Mouse (Mus musculus) embryo, embryonic 10.5 days (tissue): ENCODE results near the gene Slc20a1.
A peak's percentile ranks its signal among the peaks of the same experiment; 100 is the strongest.

Experiments used
- DNase-seq: peaks from one replicate; pipeline ENCODE4 v3.0.0-alpha.2; 2015; ENCODE audit warnings: low spot score

The Slc20a1 gene

DNA sequence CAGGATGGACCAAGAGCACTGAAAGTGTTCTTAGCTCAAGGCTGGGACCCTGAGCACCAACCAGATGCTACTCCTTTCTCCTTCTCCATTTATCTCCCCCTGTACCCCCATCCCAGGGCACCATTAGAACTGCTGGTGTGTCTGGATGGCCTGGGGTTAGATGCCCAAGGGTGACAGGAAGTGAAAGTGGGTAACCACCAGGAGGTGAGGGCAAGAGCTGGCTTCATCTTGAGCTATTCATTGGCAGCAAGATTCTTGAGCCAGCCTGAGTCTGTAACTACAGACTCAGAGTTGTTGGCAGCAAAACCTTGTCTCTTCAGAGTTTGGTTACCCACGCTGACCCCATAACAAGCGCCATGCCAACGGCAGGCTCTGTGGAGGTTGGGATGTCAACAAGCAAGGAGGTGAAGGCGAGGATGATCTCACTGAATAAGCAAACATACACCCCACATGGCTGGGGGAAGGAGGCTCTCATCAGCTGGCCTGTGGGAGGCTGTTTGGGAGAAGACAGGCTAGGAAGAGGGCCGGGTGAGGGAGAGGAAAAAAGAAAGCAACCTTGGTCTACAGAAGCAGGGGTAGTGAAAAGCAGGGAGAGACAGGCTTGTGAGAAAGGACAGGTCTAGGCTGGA, 12.2 kb upstream of the Slc20a1 start:
- DNase-seq, result no peak

- DNase-seq, result no peak
Observed at GRCm38 (mm10) chr2:129192392-129193150, 6.0 kb upstream of the Slc20a1 start.

GRCm38 (mm10) chr2:129196317-129196716, 2.2 kb upstream of the Slc20a1 start:
- DNase-seq, result no peak

GRCm38 (mm10) chr2:129197197-129197596, 1.4 kb upstream of the Slc20a1 start:
- no peak for DNase-seq

GRCm38 (mm10) chr2:129197843-129198435, 625 bp upstream of the Slc20a1 start:
- DNase-seq, result peak; percentile 60

DNA sequence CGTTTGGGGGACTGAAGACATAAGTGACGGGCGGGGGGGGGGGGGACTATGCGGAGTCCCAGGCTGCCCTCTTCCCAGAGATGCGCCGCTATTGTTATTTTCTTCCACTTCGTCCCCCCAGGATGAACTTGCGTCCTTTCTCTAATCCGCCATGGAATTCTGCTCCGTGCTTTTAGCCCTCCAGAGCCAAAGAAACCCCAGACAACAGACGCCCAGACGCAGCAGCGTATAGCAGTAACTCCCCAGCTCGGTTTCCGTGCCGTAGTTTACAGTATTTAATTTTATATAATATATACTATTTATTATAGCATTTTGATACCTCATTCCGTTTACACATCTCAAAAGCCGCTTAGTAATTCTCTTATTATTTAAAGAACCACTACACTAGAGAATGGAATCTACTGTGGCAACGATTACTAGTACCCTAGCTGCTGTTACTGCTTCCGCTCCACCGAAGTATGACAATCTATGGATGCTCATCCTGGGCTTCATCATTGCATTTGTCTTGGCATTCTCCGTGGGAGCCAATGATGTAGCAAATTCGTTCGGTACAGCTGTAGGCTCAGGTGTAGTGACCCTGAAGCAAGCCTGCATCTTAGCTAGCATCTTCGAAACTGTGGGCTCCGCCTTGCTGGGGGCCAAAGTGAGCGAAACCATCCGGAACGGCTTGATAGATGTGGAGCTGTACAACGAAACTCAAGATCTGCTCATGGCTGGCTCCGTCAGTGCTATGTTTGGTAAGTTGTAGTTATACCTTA, 943 bp downstream of the Slc20a1 start:
- DNase-seq, result peak; percentile 54

- no peak for DNase-seq
Observed at GRCm38 (mm10) chr2:129205000-129205399, 6.4 kb downstream of the Slc20a1 start.

DNA sequence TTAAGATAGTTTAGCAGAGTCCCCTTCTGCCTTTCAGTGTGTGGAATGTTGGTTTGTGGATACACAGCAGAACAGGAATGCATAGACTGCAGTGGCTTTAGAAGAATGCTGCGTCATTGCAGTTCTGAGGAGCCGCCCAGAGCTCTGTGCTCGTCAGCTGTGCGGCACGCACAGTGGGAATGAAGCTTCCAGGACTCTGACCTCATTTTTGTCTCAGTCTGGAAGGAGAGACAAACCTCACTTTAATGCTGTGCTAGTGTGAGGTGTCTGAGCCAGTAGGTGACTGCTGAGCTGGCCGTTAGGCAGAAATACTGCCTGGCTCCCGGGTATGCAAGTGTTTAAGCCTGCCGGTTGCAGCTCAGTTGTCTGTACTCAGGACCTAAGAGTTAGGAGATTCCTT, 8.3 kb downstream of the Slc20a1 start:
- no peak for DNase-seq

DNA sequence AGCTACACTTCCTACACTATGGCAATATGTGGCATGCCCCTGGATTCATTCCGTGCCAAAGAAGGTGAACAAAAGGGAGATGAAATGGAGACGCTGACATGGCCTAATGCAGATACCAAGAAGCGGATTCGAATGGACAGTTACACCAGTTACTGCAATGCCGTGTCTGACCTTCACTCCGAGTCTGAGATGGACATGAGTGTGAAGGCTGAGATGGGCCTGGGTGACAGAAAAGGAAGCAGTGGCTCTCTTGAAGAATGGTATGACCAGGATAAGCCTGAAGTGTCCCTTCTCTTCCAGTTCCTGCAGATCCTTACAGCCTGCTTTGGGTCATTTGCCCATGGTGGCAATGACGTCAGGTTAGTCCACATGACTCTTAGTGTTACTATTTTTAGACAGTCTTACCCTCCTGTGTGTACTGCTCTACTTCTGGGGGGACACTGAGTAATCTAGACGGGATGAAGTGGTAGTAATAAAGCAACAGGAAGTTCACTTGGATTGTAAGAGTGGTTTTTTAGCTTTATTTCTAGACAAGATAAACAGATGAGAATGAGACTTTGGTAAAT, 9.7 kb downstream of the Slc20a1 start:
- DNase-seq, result no peak

- DNase-seq, result no peak
Observed at GRCm38 (mm10) chr2:129210089-129210749, 11.7 kb downstream of the Slc20a1 start.

- no peak for DNase-seq
Observed at GRCm38 (mm10) chr2:129211255-129211654, 12.7 kb downstream of the Slc20a1 start.

GRCm38 (mm10) chr2:129211957-129212356, 13.4 kb downstream of the Slc20a1 start:
- no peak for DNase-seq

DNA sequence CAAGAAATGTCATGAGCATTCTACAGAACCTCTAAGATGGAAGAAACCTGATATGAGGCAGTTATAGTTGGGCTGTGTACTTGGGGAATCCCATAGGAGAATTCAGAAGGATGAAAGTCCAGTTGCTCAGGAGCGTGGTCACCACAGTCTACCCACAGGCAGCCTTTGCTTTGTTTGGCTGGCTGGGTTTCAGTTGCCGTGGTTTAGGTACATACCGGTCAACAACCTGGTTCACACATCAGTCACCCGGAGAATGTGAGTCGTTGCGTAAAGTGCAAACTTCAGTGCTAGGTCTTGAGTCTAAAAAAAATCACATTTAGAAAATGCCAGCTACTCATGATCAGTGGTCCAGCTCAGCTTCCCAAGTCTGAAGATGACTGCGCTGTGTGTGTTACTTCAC, 14.0 kb downstream of the Slc20a1 start:
- no peak for DNase-seq

DNA sequence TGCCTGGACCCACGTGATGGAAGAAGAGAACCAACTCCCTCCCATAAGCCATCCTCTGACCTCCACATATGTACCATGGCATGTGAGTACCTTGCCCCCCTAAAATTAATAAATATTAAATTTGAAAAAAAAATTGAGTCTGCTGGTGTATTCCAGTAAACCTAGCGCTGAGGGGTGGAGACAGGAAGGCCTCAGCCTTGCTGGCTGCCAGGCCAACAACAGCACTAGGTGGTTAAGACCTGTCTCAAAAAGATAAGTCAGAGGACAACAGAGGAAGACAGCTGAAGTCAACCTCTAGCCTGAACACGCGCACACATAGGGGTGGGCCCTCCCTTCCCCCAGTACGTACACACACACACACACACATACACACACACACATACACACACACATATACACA, 16.2 kb downstream of the Slc20a1 start:
- no peak for DNase-seq

GRCm38 (mm10) chr2:129217612-129218185, 19.1 kb downstream of the Slc20a1 start:
- DNase-seq, result no peak

DNA sequence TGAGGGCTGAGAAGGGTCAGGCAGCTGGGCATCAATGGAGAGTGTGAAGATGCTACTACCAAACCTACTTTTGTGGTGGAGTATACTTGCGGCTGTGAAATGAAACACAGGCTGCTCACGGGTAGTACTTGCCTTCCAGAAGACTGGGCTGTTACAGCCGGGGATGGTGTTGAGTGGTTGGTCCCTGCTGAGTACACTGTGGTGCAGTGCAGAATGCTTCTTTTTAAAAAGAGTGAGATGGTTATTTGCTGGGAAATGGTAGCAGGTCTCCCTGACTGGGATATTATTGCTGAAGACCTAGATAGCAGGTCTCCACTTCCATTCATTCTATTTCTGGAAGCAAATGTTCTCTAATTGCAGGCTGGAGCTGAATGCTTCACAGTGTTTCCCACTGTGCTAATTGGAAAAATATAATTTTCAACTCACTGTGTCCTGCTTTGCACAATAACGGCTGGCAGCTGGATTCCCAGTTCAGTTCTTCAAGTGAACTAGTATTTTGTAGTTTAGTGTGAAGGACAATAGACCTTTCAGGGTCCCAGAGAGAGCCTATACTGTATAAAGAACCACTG, 20.1 kb downstream of the Slc20a1 start:
- no peak for DNase-seq

DNA sequence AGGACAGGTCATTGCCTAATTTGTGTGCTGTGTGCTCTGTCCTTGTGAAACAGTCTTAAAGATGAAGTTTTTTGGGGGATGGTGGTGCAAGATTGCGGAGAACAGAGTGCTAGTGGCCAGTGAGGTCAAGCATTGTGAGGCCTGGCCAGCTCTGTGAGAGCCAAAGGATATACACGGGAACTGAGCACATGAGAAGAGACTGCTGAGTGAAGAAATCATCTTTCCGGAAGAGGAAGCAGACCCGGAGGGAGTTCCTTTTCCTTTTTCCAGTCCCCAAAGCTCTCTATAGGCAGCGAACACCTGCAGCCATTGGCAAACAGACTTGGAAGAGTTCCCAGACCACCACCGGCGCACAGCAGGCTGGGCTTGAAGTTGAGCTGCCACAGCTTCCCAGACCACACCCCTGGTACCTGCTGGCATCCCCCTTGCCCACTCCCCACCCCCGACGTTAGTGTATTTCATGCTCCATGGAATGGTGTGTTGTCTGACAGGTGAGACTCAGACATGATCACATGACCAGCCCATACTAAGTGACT, 22.6 kb downstream of the Slc20a1 start:
- DNase-seq, result no peak

DNA sequence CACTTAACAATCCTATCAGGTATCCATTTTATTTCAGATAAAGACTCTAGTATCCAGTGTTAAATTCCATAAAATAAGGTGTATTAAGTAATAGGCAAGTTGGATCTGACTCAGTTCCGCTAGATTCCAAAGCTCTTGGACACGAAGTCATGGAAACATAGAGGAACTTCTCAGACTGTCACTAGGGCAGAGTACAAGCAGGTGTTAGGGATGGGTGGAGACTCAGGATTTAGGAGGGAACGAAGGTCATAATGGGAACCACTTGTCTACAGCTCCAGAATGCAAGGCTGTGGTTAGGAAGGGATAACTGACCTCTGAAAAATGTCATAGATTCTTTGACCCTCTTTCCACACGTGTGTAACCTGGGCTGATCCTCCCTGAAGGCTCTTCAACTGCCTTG, 25.6 kb downstream of the Slc20a1 start:
- DNase-seq, result no peak

DNA sequence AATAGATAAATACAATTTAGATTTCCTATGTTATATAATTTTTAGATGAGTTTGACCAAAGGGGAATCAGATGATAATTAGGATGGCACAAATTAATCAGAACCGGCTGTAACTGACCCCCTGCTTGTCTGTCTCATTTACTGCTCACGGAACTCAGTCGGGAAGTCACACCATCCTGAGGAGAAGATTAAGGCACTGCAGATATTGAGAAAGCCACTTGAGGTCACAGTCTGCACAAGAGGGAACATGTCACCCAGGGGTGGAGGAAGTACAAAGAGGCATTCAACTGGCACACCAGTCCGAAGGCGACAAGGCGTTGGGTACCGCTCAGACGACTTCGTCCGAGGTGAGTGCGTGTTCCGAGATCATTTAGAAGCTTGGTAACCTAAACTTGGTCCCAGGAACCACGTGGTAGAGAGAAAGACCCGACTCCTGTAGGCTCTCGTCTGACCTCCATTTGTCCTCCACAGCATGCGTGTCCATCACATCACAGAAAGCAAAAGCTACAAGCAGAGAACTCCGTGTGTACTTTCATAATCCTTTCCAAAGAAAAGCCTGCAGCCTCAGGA, 26.8 kb downstream of the Slc20a1 start:
- no peak for DNase-seq

DNA sequence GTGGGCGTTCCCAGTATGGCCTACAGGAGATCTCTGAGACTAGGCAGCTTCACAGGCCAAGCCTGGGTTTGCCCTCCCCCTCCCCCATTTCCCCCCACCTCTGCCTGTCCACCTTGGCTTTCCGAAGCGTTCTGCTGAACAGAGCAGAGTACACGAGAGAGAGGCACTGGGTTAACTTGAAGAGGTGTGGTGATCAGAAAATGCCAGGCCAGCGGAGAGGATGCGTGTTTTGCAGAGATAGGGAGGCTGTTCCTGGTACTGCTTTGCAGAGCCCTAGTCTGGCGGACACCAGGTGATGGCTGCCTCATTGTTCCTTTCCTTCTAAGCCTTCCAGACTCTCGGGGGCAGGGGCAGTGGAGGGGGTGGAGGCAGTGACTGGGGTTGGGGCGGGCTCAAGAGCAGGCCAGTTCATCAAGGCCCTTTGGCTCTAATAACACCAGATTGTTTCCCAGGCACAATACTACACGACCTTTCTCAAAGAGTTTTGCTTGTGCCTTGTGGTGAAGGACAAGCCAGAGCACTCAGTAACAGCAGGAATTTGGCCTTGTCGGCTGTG, 27.8 kb downstream of the Slc20a1 start:
- peak; percentile 20 for DNase-seq
